Mouse (Mus musculus) hindbrain, embryonic 16.5 days (tissue): ENCODE measurements around the gene Smoc1. TPM values are rescaled to one million over a fixed set of nuclear protein-coding genes. Genes with fewer than 3 reads are reported as not detected.

Source experiments
- ATAC-seq: fragments of 200-750 bp; cut with Nextera tagmentation; 2 replicates; pipeline ENCODE4 v1.8.0; 2017; ENCODE audit warnings: moderate TSS enrichment, moderate library complexity
- H3K27ac ChIP-seq: fragments of 300-500 bp; sonication (generic); 2 replicates; pipeline ENCODE4 v1.5.1; 2014; ENCODE audit warnings: low read depth, mild to moderate bottlenecking, control low read depth, low read length, moderate library complexity
- H3K27me3 ChIP-seq: fragments of 300-500 bp; sonication (generic); replicated peaks from 2 replicates; pipeline ENCODE4 v1.6.1; 2014; ENCODE audit warnings: low read length; ENCODE audit not compliant: control insufficient read depth, insufficient read depth
- H3K36me3 ChIP-seq: fragments of 300-500 bp; sonication (generic); 2 replicates; pipeline ENCODE4 v1.6.1; 2014; ENCODE audit warnings: mild to moderate bottlenecking, low read length, moderate library complexity, mixed read lengths; ENCODE audit not compliant: control insufficient read depth, insufficient read depth
- H3K4me1 ChIP-seq: fragments of 300-500 bp; sonication (generic); 2 replicates; pipeline ENCODE4 v1.6.1; 2014; ENCODE audit warnings: low read depth, low read length; ENCODE audit not compliant: control insufficient read depth, insufficient read depth
- H3K4me2 ChIP-seq: fragments of 300-500 bp; sonication (generic); 2 replicates; pipeline ENCODE4 v1.6.1; 2014; ENCODE audit warnings: mild to moderate bottlenecking, low read length, control low read depth, moderate library complexity
- H3K4me3 ChIP-seq: fragments of 300-500 bp; sonication (generic); 2 replicates; pipeline ENCODE4 v1.5.1; 2014; ENCODE audit warnings: mild to moderate bottlenecking, low read length, control low read depth, moderate library complexity
- H3K9ac ChIP-seq: fragments of 300-500 bp; sonication (generic); 2 replicates; pipeline ENCODE4 v1.6.1; 2014; ENCODE audit warnings: low read depth, mild to moderate bottlenecking, control low read depth, low read length, moderate library complexity
- H3K9me3 ChIP-seq: fragments of 300-500 bp; sonication (generic); 2 replicates; pipeline ENCODE4 v1.6.1; 2014; ENCODE audit warnings: mild to moderate bottlenecking, low read length, moderate library complexity; ENCODE audit not compliant: control insufficient read depth
- WGBS: fragments of 180-500 bp; shearing (Covaris S2); extraction: QIAGEN DNeasy Blood & Tissue Kit; methylation state at CpG from one replicate; pipeline ENCODE4 v1.1.7; 2014; 5-methylcytosine and 5-hydroxymethylcytosine counted together
- polyA plus RNA-seq: library from polyadenylated mRNA; unstranded; fragments of >200 nt; fragmentation: Nextera tagmentation; extraction: Ambion mirVana; gene quantifications from 2 replicates; pipeline ENCODE4 v1.2.1, GENCODE M21; 2015

The Smoc1 gene
- polyA plus RNA-seq, 1 experiment from 2014 or later: 34.3 TPM

GRCm38 (mm10) chr12:81101691-81102090, 75.1 kb downstream of the Smoc1 start:
- Histone ChIP-seq H3K4me2 (no peak overlapping the region), H3K27ac (no peak overlapping the region), H3K4me1 (peaks cover 9% of the 10 kb centered on the region), H3K36me3 (no peaks in the 10 kb centered on the region), H3K4me3 (no peak overlapping the region), H3K9ac (no peak overlapping the region), H3K27me3 (no peaks in the 10 kb centered on the region), H3K9me3 (no peaks in the 10 kb centered on the region)
- no peak for ATAC-seq
- 78% methylated on average over 7 of the region's 7 CpGs for WGBS

GRCm38 (mm10) chr12:81104546-81104945, 77.9 kb downstream of the Smoc1 start:
- no peak for ATAC-seq
- Histone ChIP-seq H3K4me2 (no peak overlapping the region), H3K36me3 (no peaks in the 10 kb centered on the region), H3K9ac (no peak overlapping the region), H3K9me3 (no peaks in the 10 kb centered on the region), H3K27me3 (no peaks in the 10 kb centered on the region), H3K4me1 (peaks cover 19% of the 10 kb centered on the region), H3K27ac (no peak overlapping the region), H3K4me3 (no peak overlapping the region)
- 87% methylated on average over 14 of the region's 14 CpGs for WGBS

- no peak overlapping the region for H3K4me3 ChIP-seq
- H3K4me1 ChIP-seq: peaks cover 16% of the 10 kb centered on the region
- H3K4me2 ChIP-seq: no peak overlapping the region
- H3K27me3 ChIP-seq: no peaks in the 10 kb centered on the region
- H3K9ac ChIP-seq: no peak overlapping the region
- H3K36me3 ChIP-seq: no peaks in the 10 kb centered on the region
- peak overlapping the region; percentile 70 for H3K27ac ChIP-seq
- H3K9me3 ChIP-seq: no peaks in the 10 kb centered on the region
- peak; percentile 94 for ATAC-seq
- WGBS: 70% methylated on average over 12 of the region's 12 CpGs
Measured at GRCm38 (mm10) chr12:81105721-81106633, 79.4 kb downstream of the Smoc1 start.

GRCm38 (mm10) chr12:81107278-81108100, 80.9 kb downstream of the Smoc1 start:
- Histone ChIP-seq H3K27me3 (no peaks in the 10 kb centered on the region), H3K4me2 (no peak overlapping the region), H3K9me3 (no peaks in the 10 kb centered on the region), H3K27ac (no peak overlapping the region), H3K4me3 (no peak overlapping the region), H3K36me3 (no peaks in the 10 kb centered on the region), H3K9ac (no peak overlapping the region), H3K4me1 (peaks cover 16% of the 10 kb centered on the region)
- 69% methylated on average over 13 of the region's 14 CpGs for WGBS
- ATAC-seq: no peak

GRCm38 (mm10) chr12:81108600-81109011, 82.0 kb downstream of the Smoc1 start:
- Histone ChIP-seq H3K27ac (no peak overlapping the region), H3K4me2 (no peak overlapping the region), H3K9ac (no peak overlapping the region), H3K9me3 (no peaks in the 10 kb centered on the region), H3K4me3 (no peak overlapping the region), H3K27me3 (no peaks in the 10 kb centered on the region), H3K36me3 (no peaks in the 10 kb centered on the region), H3K4me1 (peaks cover 16% of the 10 kb centered on the region)
- ATAC-seq: no peak
- WGBS: 23% methylated on average over 7 of the region's 7 CpGs

GRCm38 (mm10) chr12:81110006-81110405, 83.4 kb downstream of the Smoc1 start:
- Histone ChIP-seq H3K27me3 (no peaks in the 10 kb centered on the region), H3K4me3 (no peak overlapping the region), H3K36me3 (no peaks in the 10 kb centered on the region), H3K27ac (no peak overlapping the region), H3K4me2 (no peak overlapping the region), H3K9me3 (no peaks in the 10 kb centered on the region), H3K4me1 (peaks cover 16% of the 10 kb centered on the region), H3K9ac (no peak overlapping the region)
- WGBS: 78% methylated on average over 3 of the region's 3 CpGs
- ATAC-seq: no peak

- Histone ChIP-seq H3K27ac (no peak overlapping the region), H3K9ac (no peak overlapping the region), H3K27me3 (no peaks in the 10 kb centered on the region), H3K36me3 (no peaks in the 10 kb centered on the region), H3K4me3 (no peak overlapping the region), H3K9me3 (no peaks in the 10 kb centered on the region), H3K4me2 (no peak overlapping the region), H3K4me1 (peaks cover 10% of the 10 kb centered on the region; the same call in 1 of the 2 replicates)
- 96% methylated on average over 4 of the region's 4 CpGs for WGBS
- ATAC-seq: no peak
Measured at GRCm38 (mm10) chr12:81112321-81112720, 85.7 kb downstream of the Smoc1 start.

GRCm38 (mm10) chr12:81120301-81120700, 93.7 kb downstream of the Smoc1 start:
- Histone ChIP-seq H3K4me2 (no peak overlapping the region), H3K27ac (no peak overlapping the region), H3K9me3 (no peaks in the 10 kb centered on the region), H3K27me3 (no peaks in the 10 kb centered on the region), H3K4me1 (no peaks in the 10 kb centered on the region), H3K36me3 (no peaks in the 10 kb centered on the region), H3K9ac (no peak overlapping the region), H3K4me3 (no peak overlapping the region)
- no peak for ATAC-seq

- Histone ChIP-seq H3K27me3 (no peaks in the 10 kb centered on the region), H3K4me3 (no peak overlapping the region), H3K4me1 (no peaks in the 10 kb centered on the region), H3K9ac (no peak overlapping the region), H3K27ac (no peak overlapping the region), H3K36me3 (no peaks in the 10 kb centered on the region), H3K4me2 (no peak overlapping the region), H3K9me3 (no peaks in the 10 kb centered on the region)
- ATAC-seq: no peak
Measured at GRCm38 (mm10) chr12:81123793-81124192, 97.2 kb downstream of the Smoc1 start.
